Mouse (Mus musculus) limb, embryonic 14.5 days (tissue): ENCODE results near the gene Kctd17. TPM values are rescaled to one million over a fixed set of nuclear protein-coding genes. Genes with fewer than 3 reads are reported as not detected.

Experiments
- ATAC-seq: fragments of 200-750 bp; cut with Nextera tagmentation; 2 replicates; pipeline ENCODE4 v1.8.0; 2017; ENCODE audit warnings: low read depth, moderate number of reproducible peaks, moderate TSS enrichment; ENCODE audit not compliant: low FRiP score
- DNase-seq: peaks from one replicate; pipeline ENCODE4 v3.0.0-alpha.2; 2015; ENCODE audit warnings: low spot score
- H3K27ac ChIP-seq: fragments of 300-500 bp; sonication (generic); replicated peaks from 2 replicates; pipeline ENCODE4 v1.5.1; 2014; ENCODE audit warnings: low read depth, mild to moderate bottlenecking, low read length, moderate library complexity, mixed read lengths
- H3K27me3 ChIP-seq: fragments of 300-500 bp; sonication (generic); 2 replicates; pipeline ENCODE4 v1.6.1; 2014; ENCODE audit warnings: low read length, mixed read lengths; ENCODE audit not compliant: control insufficient read depth, insufficient read depth
- H3K36me3 ChIP-seq: fragments of 300-500 bp; sonication (generic); 2 replicates; pipeline ENCODE4 v1.6.1; 2014; ENCODE audit warnings: mild to moderate bottlenecking, low read length, moderate library complexity, mixed read lengths; ENCODE audit not compliant: control insufficient read depth, insufficient read depth
- H3K4me1 ChIP-seq: fragments of 300-500 bp; sonication (generic); 2 replicates; pipeline ENCODE4 v1.6.1; 2014; ENCODE audit warnings: antibody characterized with exemption, low read length, mixed read lengths; ENCODE audit not compliant: control insufficient read depth, insufficient read depth
- H3K4me2 ChIP-seq: fragments of 300-500 bp; sonication (generic); replicated peaks from 2 replicates; pipeline ENCODE4 v1.6.1; 2014; ENCODE audit warnings: low read depth, mild to moderate bottlenecking, low read length, moderate library complexity; ENCODE audit not compliant: severe bottlenecking
- H3K4me3 ChIP-seq: fragments of 300-500 bp; sonication (generic); replicated peaks from 2 replicates; pipeline ENCODE4 v1.5.1; 2014; ENCODE audit warnings: low read length
- H3K9ac ChIP-seq: fragments of 300-500 bp; sonication (generic); 2 replicates; pipeline ENCODE4 v1.6.1; 2014; ENCODE audit warnings: mild to moderate bottlenecking, low read depth, low read length, moderate library complexity; ENCODE audit not compliant: severe bottlenecking
- H3K9me3 ChIP-seq: fragments of 300-500 bp; sonication (generic); 2 replicates; pipeline ENCODE4 v1.6.1; 2016; ENCODE audit warnings: low read length; ENCODE audit not compliant: control insufficient read depth
- POLR2A ChIP-seq: fragments of 200-500 bp; IDR thresholded peaks from 2 replicates; pipeline ENCODE4 v1.8.0; 2012; ENCODE audit warnings: inconsistent platforms, mild to moderate bottlenecking, moderate library complexity, borderline replicate concordance; ENCODE audit not compliant: insufficient read depth, insufficient read length; ENCODE audit errors: extremely low read depth
- WGBS: fragments of 180-500 bp; shearing (Covaris S2); extraction: QIAGEN DNeasy Blood & Tissue Kit; methylation state at CpG from one replicate; pipeline ENCODE4 v1.1.7; 2014; 5-methylcytosine and 5-hydroxymethylcytosine counted together
- polyA plus RNA-seq, 2 experiments: library from polyadenylated mRNA; depleted of rRNA in 1 of 2; stranded (reverse) in 1 of 2; unstranded in 1 of 2; fragments of >200 nt; fragmentation: Nextera tagmentation in 1 of 2; extraction: Ambion mirVana in 1 of 2; gene quantifications; 2 replicates each; pipeline versions ENCODE4 v1.2.1 to v1.2.3; 2012 to 2014

Gene Kctd17
- polyA plus RNA-seq, 2 experiments, result 47.9 to 149 TPM

DNA sequence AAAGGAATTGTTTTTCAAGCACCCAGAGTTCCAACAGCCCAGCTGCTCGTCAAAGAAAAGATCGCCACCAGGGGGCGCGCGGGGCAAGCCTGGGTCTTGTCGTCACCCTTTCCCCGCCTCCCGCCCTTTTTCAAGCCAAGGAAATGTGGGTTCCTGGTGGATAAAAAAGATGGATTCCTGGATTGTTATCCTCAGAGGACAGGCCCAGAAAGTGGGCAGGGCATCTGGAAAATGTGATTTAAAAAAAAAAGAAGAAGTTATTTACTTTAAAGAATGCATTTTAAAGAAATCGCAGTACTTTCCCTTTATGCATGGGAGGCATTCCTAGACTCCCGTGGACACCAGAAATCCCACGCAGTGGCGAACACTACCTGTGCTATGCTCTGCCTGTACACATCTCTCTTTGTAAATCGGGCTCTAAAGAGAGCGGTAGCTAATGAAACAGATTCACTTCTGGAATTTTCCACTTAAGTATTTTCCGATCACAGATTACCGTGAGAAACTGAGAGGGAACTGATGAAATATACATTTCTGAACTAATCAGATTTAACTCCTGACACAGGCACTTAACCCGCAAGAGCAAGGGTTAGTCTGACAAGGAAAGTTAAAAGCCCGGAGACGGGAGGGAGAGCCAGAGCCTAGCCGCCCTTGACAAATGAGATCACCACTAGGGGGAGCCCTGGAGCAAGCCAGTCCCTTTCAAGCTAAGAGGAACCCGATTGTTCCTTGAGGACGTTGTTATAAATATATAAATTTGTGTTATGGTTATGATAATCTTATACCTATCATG, 19.6 kb downstream of the Kctd17 start:
- peak overlapping the region; percentile 78 for H3K27ac ChIP-seq
- ATAC-seq (peak; percentile 69), DNase-seq (peak; percentile 93)
- H3K4me1 ChIP-seq, result no peaks in the 10 kb centered on the region
- no peaks in the 10 kb centered on the region for H3K9me3 ChIP-seq
- no peaks in the 10 kb centered on the region for H3K27me3 ChIP-seq
- peak; percentile 26; the same call in 1 of the 2 replicates for TF ChIP-seq POLR2A
- no peaks in the 10 kb centered on the region for H3K36me3 ChIP-seq
- H3K9ac ChIP-seq, result peak overlapping the region; percentile 57
- WGBS, result 2% methylated on average over 22 of the region's 22 CpGs
- peak overlapping the region; percentile 74 for H3K4me2 ChIP-seq
- peak overlapping the region; percentile 32 for H3K4me3 ChIP-seq

DNA sequence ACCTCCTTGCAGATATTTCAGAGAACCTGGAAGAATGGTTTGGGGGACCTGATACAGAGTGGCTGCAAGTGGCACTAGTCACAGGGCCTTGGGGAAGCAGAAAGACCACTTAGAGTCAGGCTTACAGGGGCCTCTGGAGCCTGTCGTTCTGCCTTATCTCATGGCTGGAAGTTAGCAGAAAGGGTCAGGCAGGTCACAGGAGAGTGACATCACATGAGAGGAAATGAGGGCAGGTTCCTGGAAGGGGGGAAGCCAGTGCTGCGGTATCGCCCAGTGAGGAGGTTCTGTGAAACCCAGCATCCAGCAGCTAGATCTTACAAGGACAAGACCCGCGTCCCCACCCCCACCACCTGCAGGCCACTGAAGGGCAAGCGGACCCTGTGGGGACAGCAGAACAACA, 20.8 kb downstream of the Kctd17 start:
- Histone ChIP-seq H3K9me3 (no peaks in the 10 kb centered on the region), H3K9ac (no peak overlapping the region), H3K27me3 (no peaks in the 10 kb centered on the region), H3K27ac (no peak overlapping the region), H3K36me3 (no peaks in the 10 kb centered on the region), H3K4me3 (no peak overlapping the region), H3K4me1 (no peaks in the 10 kb centered on the region), H3K4me2 (no peak overlapping the region)
- no peak for TF ChIP-seq POLR2A
- ATAC-seq (no peak), DNase-seq (no peak)
- 66% methylated on average over 6 of the region's 6 CpGs for WGBS

DNA sequence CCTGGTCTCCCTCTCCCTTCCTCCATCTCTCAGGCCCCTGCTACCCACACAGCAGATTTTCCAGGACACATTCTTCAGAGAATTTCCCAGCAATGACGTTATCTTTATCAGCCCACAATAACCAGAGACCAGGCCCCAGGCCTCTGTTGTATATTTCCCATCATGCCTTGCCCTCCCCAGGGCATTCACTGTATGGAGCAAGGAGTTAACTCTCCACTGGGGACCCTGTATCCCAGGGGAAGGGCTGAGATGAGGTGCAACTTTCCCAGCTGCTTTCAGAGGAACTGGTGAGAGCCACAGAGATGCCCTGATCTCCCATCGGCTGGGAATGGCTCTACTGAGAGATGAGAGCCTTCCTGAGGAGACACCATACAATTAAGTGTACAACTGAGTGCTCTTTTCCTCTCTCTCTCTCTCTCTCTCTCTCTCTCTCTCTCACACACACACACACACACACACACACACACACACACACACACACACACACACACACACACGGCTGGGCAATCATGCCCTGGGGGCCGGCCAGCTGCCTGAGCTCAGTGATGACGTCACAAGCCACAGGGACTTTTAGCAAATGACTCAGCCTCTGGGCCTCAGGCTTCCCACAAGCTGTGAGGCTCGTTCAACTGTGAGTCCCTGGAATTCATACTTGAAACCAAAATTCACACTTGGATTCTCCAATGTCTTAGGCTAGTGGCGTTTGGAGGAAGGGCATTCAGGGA, 21.5 kb downstream of the Kctd17 start:
- TF ChIP-seq POLR2A, result no peak
- no peak overlapping the region for H3K4me3 ChIP-seq
- WGBS, result 34% methylated on average over 7 of the region's 7 CpGs
- DNase-seq, result peak; percentile 65
- no peak overlapping the region for H3K9ac ChIP-seq
- H3K36me3 ChIP-seq, result no peaks in the 10 kb centered on the region
- H3K9me3 ChIP-seq, result no peaks in the 10 kb centered on the region
- no peak for ATAC-seq
- no peak overlapping the region for H3K4me2 ChIP-seq
- peak overlapping the region; percentile 39; the same call in 1 of the 2 replicates for H3K27ac ChIP-seq
- H3K27me3 ChIP-seq, result no peaks in the 10 kb centered on the region
- H3K4me1 ChIP-seq, result no peaks in the 10 kb centered on the region

DNA sequence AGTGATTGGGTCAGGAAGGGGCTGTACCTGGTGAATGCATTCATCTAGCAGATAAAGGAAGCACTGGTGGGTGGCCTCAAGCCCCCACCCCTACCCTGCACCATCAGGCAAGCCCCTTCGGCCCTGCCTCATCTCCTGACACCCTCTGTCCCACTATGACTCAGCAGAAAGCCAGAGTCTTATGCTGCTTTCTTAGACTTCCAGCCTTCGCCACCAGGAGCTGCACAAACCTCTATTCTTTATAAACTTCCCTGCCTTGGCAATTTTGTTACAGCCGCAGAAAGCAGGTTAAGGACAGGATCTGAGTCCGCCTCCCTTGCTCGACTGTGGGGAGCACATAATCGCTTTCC, 22.0 kb downstream of the Kctd17 start:
- H3K27ac ChIP-seq, result peak overlapping the region; percentile 39; the same call in 1 of the 2 replicates
- no peak for TF ChIP-seq POLR2A
- H3K27me3 ChIP-seq, result no peaks in the 10 kb centered on the region
- H3K36me3 ChIP-seq, result no peaks in the 10 kb centered on the region
- ATAC-seq (no peak), DNase-seq (no peak)
- no peaks in the 10 kb centered on the region for H3K4me1 ChIP-seq
- no peak overlapping the region for H3K4me2 ChIP-seq
- H3K9me3 ChIP-seq, result no peaks in the 10 kb centered on the region
- no peak overlapping the region for H3K9ac ChIP-seq
- no peak overlapping the region for H3K4me3 ChIP-seq
- WGBS, result 80% methylated on average over 6 of the region's 6 CpGs

DNA sequence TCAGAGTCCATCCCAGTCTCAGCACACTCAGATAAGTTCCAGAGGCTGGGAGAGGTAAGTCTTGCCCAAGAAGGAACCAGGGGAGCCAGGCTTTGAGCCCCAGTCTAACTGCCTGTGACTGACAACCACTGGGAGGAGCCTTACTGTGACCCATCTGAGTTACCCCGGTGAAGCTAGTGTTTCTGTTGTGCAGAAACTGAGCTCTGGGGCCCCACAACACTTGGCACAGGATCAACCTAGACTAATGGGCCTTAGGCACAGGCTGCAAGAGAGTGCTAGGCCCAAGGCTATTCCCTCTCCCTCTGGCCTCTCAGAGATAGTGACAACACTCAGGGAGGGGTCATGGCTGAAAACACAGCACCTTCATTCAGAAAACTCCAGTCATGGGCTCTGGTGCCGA, 22.8 kb downstream of the Kctd17 start:
- H3K9ac ChIP-seq, result no peak overlapping the region
- no peak for TF ChIP-seq POLR2A
- no peak overlapping the region for H3K27ac ChIP-seq
- no peak for ATAC-seq
- H3K27me3 ChIP-seq, result no peaks in the 10 kb centered on the region
- H3K4me3 ChIP-seq, result no peak overlapping the region
- H3K4me2 ChIP-seq, result no peak overlapping the region
- 82% methylated on average over 2 of the region's 2 CpGs for WGBS
- H3K4me1 ChIP-seq, result no peaks in the 10 kb centered on the region
- no peaks in the 10 kb centered on the region for H3K9me3 ChIP-seq
- H3K36me3 ChIP-seq, result no peaks in the 10 kb centered on the region
- no peak for DNase-seq
